Mouse (Mus musculus): ENCODE results near the gene Nup188.

GRCm38 (mm10) chr2:30325296-30325695 is 39.1 kb downstream of the Nup188 start:
- TF ChIP-seq CTCF (IDR thresholded peaks at IDR 0.05; ENCODE audit: insufficient read depth, low read length): no peak
- TF ChIP-seq POLR2A (IDR thresholded peaks at IDR 0.05; ENCODE audit: borderline replicate concordance, extremely low read depth, low read depth, low read length): no peak

All from lung, adult 2 months (tissue).